ENCODE assay signal across 8 mouse cellular contexts in genomic region chr15:77883697-77884010, GRCm38 (mm10). TPM values are rescaled to one million over a fixed set of nuclear protein-coding genes. Genes with fewer than 3 reads are reported as not detected.
DNase-seq lines count a peak whose midpoint lies in the region; ATAC-seq lines count a peak whose summit lies in the region.

No protein-coding gene starts in this region.

- 54% methylated on average over 4 of the region's 4 CpGs for WGBS in heart, embryonic 12.5 days
- WGBS in intestine, embryonic 15.5 days = 55% methylated on average over 4 of the region's 4 CpGs
- 53% methylated on average over 4 of the region's 4 CpGs for WGBS in stomach, embryonic 16.5 days

- no peak overlapping the region for H3K4me2 ChIP-seq in heart, embryonic 12.5 days
- H3K4me2 ChIP-seq in intestine, embryonic 15.5 days (replicated peaks) = peak overlapping the region; percentile 34; the same call in 1 of the 2 replicates
- H3K4me2 ChIP-seq in stomach, embryonic 16.5 days (ENCODE audit: low read depth, low read length) = peak overlapping the region; percentile 25; the same call in 1 of the 2 replicates

- H3K36me3 ChIP-seq in heart, embryonic 12.5 days = no peaks in the 10 kb centered on the region
- H3K36me3 ChIP-seq in intestine, embryonic 15.5 days = no peaks in the 10 kb centered on the region
- no peaks in the 10 kb centered on the region for H3K36me3 ChIP-seq in stomach, embryonic 16.5 days (ENCODE audit: control insufficient read depth, insufficient read depth, low read length)

- H3K4me1 ChIP-seq in heart, embryonic 12.5 days (replicated peaks) = peaks cover 36% of the 10 kb centered on the region
- peaks cover 27% of the 10 kb centered on the region for H3K4me1 ChIP-seq in intestine, embryonic 15.5 days (replicated peaks)
- H3K4me1 ChIP-seq in stomach, embryonic 16.5 days (ENCODE audit: control insufficient read depth, insufficient read depth, low read length) = peaks cover 26% of the 10 kb centered on the region

- H3K9me3 ChIP-seq in heart, embryonic 12.5 days (replicated peaks) = no peaks in the 10 kb centered on the region
- no peaks in the 10 kb centered on the region for H3K9me3 ChIP-seq in intestine, embryonic 15.5 days
- H3K9me3 ChIP-seq in stomach, embryonic 16.5 days (replicated peaks; ENCODE audit: control insufficient read depth, low read length) = no peaks in the 10 kb centered on the region

- no peak for ATAC-seq in heart, embryonic 12.5 days (ENCODE audit: insufficient number of reproducible peaks, low FRiP score)
- ATAC-seq in intestine, embryonic 15.5 days = no peak
- peak; percentile 12; the same call in 1 of the 2 replicates for ATAC-seq in stomach, embryonic 16.5 days (ENCODE audit: insufficient read depth, low FRiP score)
- no peak for ATAC-seq in megakaryocyte-erythroid progenitor cell, adult 5-6 weeks (replicated peaks; ENCODE audit: low FRiP score, low TSS enrichment, poor library complexity, severe bottlenecking)

- DNase-seq in heart, postnatal 36 days = no peak
- DNase-seq in ovary, adult 18-20 months (ENCODE audit: low spot score) = peak; percentile 31
- DNase-seq in ovary, postnatal 14 days (ENCODE audit: low spot score) = no peak
- no peak for DNase-seq in urinary bladder, adult 18-20 months (ENCODE audit: low spot score in 2 of 2)

- no peaks in the 10 kb centered on the region for H3K27me3 ChIP-seq in heart, embryonic 12.5 days (replicated peaks)
- no peaks in the 10 kb centered on the region for H3K27me3 ChIP-seq in intestine, embryonic 15.5 days (replicated peaks)
- H3K27me3 ChIP-seq in stomach, embryonic 16.5 days (ENCODE audit: control insufficient read depth, insufficient read depth, low read length) = no peaks in the 10 kb centered on the region

- peak overlapping the region; percentile 55; the same call in 1 of the 2 replicates for H3K27ac ChIP-seq in heart, embryonic 12.5 days (ENCODE audit: poor library complexity, severe bottlenecking)
- peak overlapping the region; percentile 90 for H3K27ac ChIP-seq in intestine, embryonic 15.5 days
- H3K27ac ChIP-seq in stomach, embryonic 16.5 days (ENCODE audit: low read length) = peak overlapping the region; percentile 87

- H3K4me3 ChIP-seq in heart, embryonic 12.5 days = no peak overlapping the region
- H3K4me3 ChIP-seq in intestine, embryonic 15.5 days (replicated peaks) = no peak overlapping the region
- no peak overlapping the region for H3K4me3 ChIP-seq in stomach, embryonic 16.5 days (replicated peaks; ENCODE audit: low read length)

- intact Hi-C loops in heart, postnatal 36 days (cut with DNase I) = no loop called here

- peak overlapping the region; percentile 29; the same call in 1 of the 2 replicates for H3K9ac ChIP-seq in heart, embryonic 12.5 days
- no peak overlapping the region for H3K9ac ChIP-seq in intestine, embryonic 15.5 days
- peak overlapping the region; percentile 38 for H3K9ac ChIP-seq in stomach, embryonic 16.5 days (ENCODE audit: low read length)

RNA-seq across cellular contexts. Expression of gene Myh9, which starts 41.7 kb away (rescaled TPM):
- polyA plus RNA-seq in heart, embryonic 12.5 days (2016; fragmentation: Nextera tagmentation; extraction: Ambion mirVana) = 41.9 and 42.0 TPM in 2 replicates
- total RNA-seq in heart, postnatal 36 days (2021) = 100 to 1,000 TPM; 105 to 110 TPM
- polyA plus RNA-seq in intestine, embryonic 15.5 days (2015; fragmentation: Nextera tagmentation; extraction: Ambion mirVana) = 51.6 and 52.9 TPM in 2 replicates
- 54.5 and 63.5 TPM in 2 replicates for polyA plus RNA-seq in stomach, embryonic 16.5 days (2015; fragmentation: Nextera tagmentation; extraction: Ambion mirVana)
- 98.3 and 144 TPM in 2 replicates for total RNA-seq in megakaryocyte-erythroid progenitor cell, adult 5-6 weeks (2014; fragmentation: Nextera tagmentation)
- 195 and 198 TPM in 2 replicates for total RNA-seq in megakaryocyte-erythroid progenitor cell, adult 5-6 weeks (2017)

RNA-seq across cellular contexts. Expression of gene Txn2, which starts 45.2 kb away (rescaled TPM):
- 228 and 231 TPM in 2 replicates for polyA plus RNA-seq in heart, embryonic 12.5 days (2016; fragmentation: Nextera tagmentation; extraction: Ambion mirVana)
- total RNA-seq in heart, postnatal 36 days (2021) = 100 to 1,000 TPM; 276 to 279 TPM
- polyA plus RNA-seq in intestine, embryonic 15.5 days (2015; fragmentation: Nextera tagmentation; extraction: Ambion mirVana) = 314 and 350 TPM in 2 replicates
- 232 and 253 TPM in 2 replicates for polyA plus RNA-seq in stomach, embryonic 16.5 days (2015; fragmentation: Nextera tagmentation; extraction: Ambion mirVana)
- 335 and 427 TPM in 2 replicates for total RNA-seq in megakaryocyte-erythroid progenitor cell, adult 5-6 weeks (2014; fragmentation: Nextera tagmentation)
- total RNA-seq in megakaryocyte-erythroid progenitor cell, adult 5-6 weeks (2017) = 80.6 and 101 TPM in 2 replicates
